Mouse (Mus musculus) kidney, adult 8-10 months (tissue): Measurements from ENCODE around the gene Zfp36l1.

ENCODE experiments used
- DNase-seq, 2 experiments: peaks; one replicate each; pipeline ENCODE4 v3.0.0; 2022

The Zfp36l1 gene

GRCm38 (mm10) chr12:80064306-80064705, 48.5 kb downstream of the Zfp36l1 start:
- no peak for DNase-seq

- DNase-seq = no peak
Measured at GRCm38 (mm10) chr12:80063402-80064150, 49.2 kb downstream of the Zfp36l1 start.

- no peak for DNase-seq
Measured at GRCm38 (mm10) chr12:80062410-80063401, 50.1 kb downstream of the Zfp36l1 start.

- no peak for DNase-seq
Measured at GRCm38 (mm10) chr12:80061810-80062209, 51.0 kb downstream of the Zfp36l1 start.

- peak; percentile 9 to 26 for DNase-seq
Measured at GRCm38 (mm10) chr12:80060809-80061208, 52.0 kb downstream of the Zfp36l1 start.

- DNase-seq = peak in 1 of 2 experiments; percentile 36
Measured at GRCm38 (mm10) chr12:80060338-80060737, 52.5 kb downstream of the Zfp36l1 start.

- peak; percentile 19 to 51 for DNase-seq
Measured at GRCm38 (mm10) chr12:80059773-80060328, 53.0 kb downstream of the Zfp36l1 start.
